Mouse (Mus musculus) adrenal gland, adult 8-10 months (tissue): ENCODE results near the gene Atf6b. TPM values are rescaled to one million over a fixed set of nuclear protein-coding genes. Genes with fewer than 3 reads are reported as not detected.
A peak's percentile ranks its signal among the peaks of the same experiment; 100 is the strongest.

Source experiments
- DNase-seq: peaks from one replicate; pipeline ENCODE4 v3.0.0; 2022
- total RNA-seq, 4 experiments: library from RNA; stranded (reverse); gene quantifications; 2 replicates each; pipeline ENCODE4 v1.2.4; 2022

Gene Atf6b
- total RNA-seq, 4 experiments from 2014 or later: 47.1 to 56.6 (median 51.1) TPM

GRCm38 (mm10) chr17:34627093-34627942, 19.6 kb upstream of the Atf6b start:
- DNase-seq: peak; percentile 89

- DNase-seq: no peak
Observed at GRCm38 (mm10) chr17:34627943-34628643, 18.9 kb upstream of the Atf6b start, which contains the start of gene Ppt2. Gene Ppt2, minus strand, starts transcription at chr17:34628510.

- DNase-seq: no peak
Observed at GRCm38 (mm10) chr17:34628644-34628967, 18.3 kb upstream of the Atf6b start.

GRCm38 (mm10) chr17:34629221-34629751, 17.7 kb upstream of the Atf6b start, which contains the start of gene Prrt1:
Gene Prrt1, plus strand, starts transcription at chr17:34629533.
- no peak for DNase-seq

- no peak for DNase-seq
Observed at GRCm38 (mm10) chr17:34629796-34630603, 16.9 kb upstream of the Atf6b start.

- DNase-seq: no peak
Observed at GRCm38 (mm10) chr17:34630761-34631301, 16.1 kb upstream of the Atf6b start.

GRCm38 (mm10) chr17:34631647-34632046, 15.3 kb upstream of the Atf6b start:
- DNase-seq: no peak

- peak; percentile 83 for DNase-seq
Observed at GRCm38 (mm10) chr17:34632261-34632691, 14.7 kb upstream of the Atf6b start.

- no peak for DNase-seq
Observed at GRCm38 (mm10) chr17:34635671-34636070, 11.3 kb upstream of the Atf6b start.

GRCm38 (mm10) chr17:34637459-34637858, 9.5 kb upstream of the Atf6b start:
- no peak for DNase-seq

GRCm38 (mm10) chr17:34639461-34640255, 7.3 kb upstream of the Atf6b start:
- no peak for DNase-seq

- no peak for DNase-seq
Observed at GRCm38 (mm10) chr17:34640778-34641601, 6.0 kb upstream of the Atf6b start.

- no peak for DNase-seq
Observed at GRCm38 (mm10) chr17:34641945-34642344, 5.0 kb upstream of the Atf6b start.

- DNase-seq: no peak
Observed at GRCm38 (mm10) chr17:34643379-34643778, 3.6 kb upstream of the Atf6b start.

GRCm38 (mm10) chr17:34643944-34644343, 3.0 kb upstream of the Atf6b start:
- DNase-seq: no peak

GRCm38 (mm10) chr17:34644608-34645007, 2.3 kb upstream of the Atf6b start, which contains the start of gene Fkbpl:
Gene Fkbpl, plus strand, starts transcription at chr17:34644764.
- peak; percentile 96 for DNase-seq

GRCm38 (mm10) chr17:34645256-34645829, 1.6 kb upstream of the Atf6b start:
- no peak for DNase-seq

- no peak for DNase-seq
Observed at GRCm38 (mm10) chr17:34645831-34646511, 975 bp upstream of the Atf6b start.
